Mouse (Mus musculus): ENCODE measurements at regions not wholly inside any gene's neighbourhood (a gene's known extent, or its start where the extent isn't known, plus 50 kb on each side); places are given as distances from the start of the nearest gene placed in this dataset.

DNA sequence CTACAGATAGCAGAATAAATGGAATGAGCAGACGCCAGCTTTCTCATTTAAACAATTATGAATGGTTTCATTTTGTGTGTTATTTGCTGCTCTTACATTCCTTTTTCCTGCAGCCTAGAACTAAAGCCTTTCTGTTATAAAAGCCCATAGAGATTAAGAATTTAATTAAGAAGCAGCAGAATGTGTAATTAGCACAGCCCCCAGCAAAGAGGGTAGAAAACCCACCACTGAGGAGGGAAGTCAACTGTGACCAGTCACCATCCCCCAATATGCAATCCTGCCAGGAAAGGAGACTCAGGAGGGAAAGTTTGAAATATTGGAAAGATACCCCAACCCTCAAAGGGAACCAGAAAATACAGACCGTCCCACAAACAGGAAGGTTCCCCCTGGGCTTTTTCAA is 160.0 kb downstream of the Ankrd50 start:
- DNase-seq: no peak
- 87% methylated on average over 2 of the region's 2 CpGs for whole genome bisulfite sequencing
- Histone ChIP-seq H3K4me1 (ENCODE audit: control insufficient read depth, insufficient read depth, low read length) (peaks cover 5% of the 10 kb centered on the region; the same call in 1 of the 2 replicates), H3K4me3 (replicated peaks; ENCODE audit: extremely low read depth, low read depth, low read length) (no peak overlapping the region)
- TF ChIP-seq POLR2A (IDR thresholded peaks at IDR 0.05; ENCODE audit: borderline replicate concordance, extremely low read depth, low read depth, low read length): no peak
- TF ChIP-seq CTCF (IDR thresholded peaks at IDR 0.05; ENCODE audit: insufficient read depth, low read length): no peak

DNA sequence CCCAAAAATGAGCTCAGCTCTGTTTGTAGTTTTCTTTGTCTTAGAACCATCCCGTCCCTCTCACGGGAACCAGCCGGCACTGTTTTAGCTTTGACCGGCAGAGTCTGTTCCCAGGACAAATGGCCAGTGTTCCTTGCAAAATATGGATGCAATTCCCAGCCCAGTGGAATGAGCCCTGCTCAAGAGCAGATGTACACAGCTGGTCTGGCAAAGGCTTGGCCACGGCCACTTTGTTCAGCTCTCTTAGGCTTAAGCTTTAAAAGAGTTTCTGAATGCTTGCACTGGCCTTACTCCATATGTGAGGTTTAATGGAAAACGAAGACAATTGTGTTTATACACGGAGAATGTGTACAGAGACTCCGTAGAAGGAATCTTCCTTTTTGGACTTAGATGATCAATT is 162.2 kb downstream of the Ankrd50 start:
- no peak for DNase-seq
- Histone ChIP-seq H3K4me3 (replicated peaks; ENCODE audit: extremely low read depth, low read depth, low read length) (no peak overlapping the region), H3K4me1 (ENCODE audit: control insufficient read depth, insufficient read depth, low read length) (peaks cover 5% of the 10 kb centered on the region; the same call in 1 of the 2 replicates)
- TF ChIP-seq CTCF (IDR thresholded peaks at IDR 0.05; ENCODE audit: insufficient read depth, low read length): no peak
- TF ChIP-seq POLR2A (IDR thresholded peaks at IDR 0.05; ENCODE audit: borderline replicate concordance, extremely low read depth, low read depth, low read length): no peak
- 48% methylated on average over 8 of the region's 8 CpGs for WGBS

DNA sequence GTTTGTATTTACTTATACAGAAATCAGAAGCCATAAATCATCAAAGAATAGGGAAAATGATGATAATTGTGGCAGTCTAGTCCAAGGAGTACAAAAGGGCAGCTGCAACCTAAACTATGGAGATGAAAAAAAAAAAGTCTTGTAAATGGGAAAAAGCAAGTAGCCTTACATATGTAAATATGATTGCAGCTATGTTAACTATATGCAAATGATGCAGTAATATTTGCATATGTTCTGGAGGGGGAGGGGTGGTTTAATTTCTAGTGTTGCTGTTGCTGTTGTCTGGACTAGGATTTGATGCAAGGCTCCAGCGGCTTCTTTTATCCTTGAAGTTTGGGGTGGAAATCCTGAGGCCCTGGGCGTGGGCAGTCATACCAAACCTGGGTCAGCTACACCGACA is 163.0 kb downstream of the Ankrd50 start:
- 88% methylated on average over 3 of the region's 3 CpGs for WGBS
- TF ChIP-seq CTCF (IDR thresholded peaks at IDR 0.05; ENCODE audit: insufficient read depth, low read length) (no peak), POLR2A (IDR thresholded peaks at IDR 0.05; ENCODE audit: borderline replicate concordance, extremely low read depth, low read depth, low read length) (no peak)
- DNase-seq: no peak

DNA sequence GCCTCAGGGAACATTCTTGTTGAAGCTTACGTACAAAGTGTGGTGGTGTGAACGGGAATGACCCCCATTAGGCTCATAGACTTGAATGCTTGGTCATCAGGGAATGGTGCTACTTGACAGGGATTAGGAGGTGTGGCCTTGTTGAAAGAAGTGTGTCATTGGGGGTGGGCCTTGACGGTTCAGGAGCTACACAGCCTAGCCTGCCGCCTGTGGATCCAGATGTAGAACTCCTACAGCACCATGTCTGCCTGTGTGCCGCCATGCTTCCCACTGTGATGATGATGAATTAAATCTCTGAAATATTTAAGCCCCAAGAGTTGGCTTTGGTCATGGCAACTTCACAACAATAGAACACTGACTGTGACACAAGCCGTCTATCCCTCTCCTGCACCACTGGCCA is 163.6 kb downstream of the Ankrd50 start:
- 97% methylated on average over 6 of the region's 6 CpGs for WGBS
- no peak overlapping the region for H3K4me3 ChIP-seq (replicated peaks; ENCODE audit: extremely low read depth, low read depth, low read length)
- no peak for DNase-seq
- no peak for TF ChIP-seq CTCF (IDR thresholded peaks at IDR 0.05; ENCODE audit: insufficient read depth, low read length)
- TF ChIP-seq POLR2A (IDR thresholded peaks at IDR 0.05; ENCODE audit: borderline replicate concordance, extremely low read depth, low read depth, low read length): no peak
- H3K4me1 ChIP-seq (ENCODE audit: control insufficient read depth, insufficient read depth, low read length): peaks cover 5% of the 10 kb centered on the region; the same call in 1 of the 2 replicates

More for the DNA sequence above, 163.0 kb downstream of the Ankrd50 start:
- no peak overlapping the region for H3K4me3 ChIP-seq (replicated peaks; ENCODE audit: extremely low read depth, low read depth, low read length)
- peaks cover 5% of the 10 kb centered on the region; the same call in 1 of the 2 replicates for H3K4me1 ChIP-seq (ENCODE audit: control insufficient read depth, insufficient read depth, low read length)

DNA sequence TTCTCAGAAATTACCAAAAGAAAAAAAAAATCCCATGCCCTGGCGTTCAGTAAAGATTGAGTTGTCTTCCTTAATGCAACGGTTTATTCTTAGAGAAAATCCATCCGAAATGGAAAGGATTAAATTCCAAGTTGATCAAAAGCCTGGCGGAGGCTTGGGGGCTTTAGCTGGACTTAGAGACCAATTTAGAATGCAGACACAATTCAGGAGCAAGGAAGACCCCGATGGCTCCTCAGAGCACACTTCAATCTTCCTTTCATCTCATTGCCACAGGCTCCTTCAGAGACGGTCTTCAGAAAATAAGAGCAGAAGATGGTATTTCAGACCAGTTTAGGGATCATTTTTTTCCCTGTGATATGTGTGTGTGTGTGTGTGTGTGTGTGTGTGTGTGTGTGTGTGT is 171.8 kb downstream of the Ankrd50 start:
- no peak overlapping the region for H3K4me3 ChIP-seq (replicated peaks; ENCODE audit: extremely low read depth, low read depth, low read length)
- TF ChIP-seq CTCF (IDR thresholded peaks at IDR 0.05; ENCODE audit: insufficient read depth, low read length): no peak
- TF ChIP-seq POLR2A (IDR thresholded peaks at IDR 0.05; ENCODE audit: borderline replicate concordance, extremely low read depth, low read depth, low read length): no peak
- WGBS: 83% methylated on average over 6 of the region's 6 CpGs
- DNase-seq: no peak
- H3K4me1 ChIP-seq (ENCODE audit: control insufficient read depth, insufficient read depth, low read length): peaks cover 3% of the 10 kb centered on the region

DNA sequence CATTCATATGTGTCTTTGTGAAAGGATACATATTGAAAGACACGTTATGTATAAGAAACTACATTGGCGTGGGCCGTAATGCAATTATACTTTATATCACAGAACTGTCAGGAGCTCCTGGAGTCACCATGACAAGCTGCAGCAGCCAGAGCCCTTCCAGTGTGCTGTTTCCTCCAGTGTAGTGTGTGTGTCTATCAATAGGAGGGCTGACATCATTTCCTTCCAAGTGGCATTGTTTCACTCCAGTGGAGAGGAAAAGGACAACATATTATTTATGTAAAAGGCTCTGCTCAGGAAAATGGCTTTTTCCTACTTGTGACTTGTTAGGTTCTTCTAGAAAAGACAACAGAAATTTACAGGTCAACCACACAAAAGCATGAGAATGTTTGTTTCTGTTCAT is 172.5 kb downstream of the Ankrd50 start:
- Histone ChIP-seq H3K4me3 (replicated peaks; ENCODE audit: extremely low read depth, low read depth, low read length) (no peak overlapping the region), H3K4me1 (ENCODE audit: control insufficient read depth, insufficient read depth, low read length) (peaks cover 3% of the 10 kb centered on the region)
- no peak for DNase-seq
- TF ChIP-seq POLR2A (IDR thresholded peaks at IDR 0.05; ENCODE audit: borderline replicate concordance, extremely low read depth, low read depth, low read length) (no peak), CTCF (IDR thresholded peaks at IDR 0.05; ENCODE audit: insufficient read depth, low read length) (no peak)
- WGBS: 54% methylated on average over 3 of the region's 3 CpGs

DNA sequence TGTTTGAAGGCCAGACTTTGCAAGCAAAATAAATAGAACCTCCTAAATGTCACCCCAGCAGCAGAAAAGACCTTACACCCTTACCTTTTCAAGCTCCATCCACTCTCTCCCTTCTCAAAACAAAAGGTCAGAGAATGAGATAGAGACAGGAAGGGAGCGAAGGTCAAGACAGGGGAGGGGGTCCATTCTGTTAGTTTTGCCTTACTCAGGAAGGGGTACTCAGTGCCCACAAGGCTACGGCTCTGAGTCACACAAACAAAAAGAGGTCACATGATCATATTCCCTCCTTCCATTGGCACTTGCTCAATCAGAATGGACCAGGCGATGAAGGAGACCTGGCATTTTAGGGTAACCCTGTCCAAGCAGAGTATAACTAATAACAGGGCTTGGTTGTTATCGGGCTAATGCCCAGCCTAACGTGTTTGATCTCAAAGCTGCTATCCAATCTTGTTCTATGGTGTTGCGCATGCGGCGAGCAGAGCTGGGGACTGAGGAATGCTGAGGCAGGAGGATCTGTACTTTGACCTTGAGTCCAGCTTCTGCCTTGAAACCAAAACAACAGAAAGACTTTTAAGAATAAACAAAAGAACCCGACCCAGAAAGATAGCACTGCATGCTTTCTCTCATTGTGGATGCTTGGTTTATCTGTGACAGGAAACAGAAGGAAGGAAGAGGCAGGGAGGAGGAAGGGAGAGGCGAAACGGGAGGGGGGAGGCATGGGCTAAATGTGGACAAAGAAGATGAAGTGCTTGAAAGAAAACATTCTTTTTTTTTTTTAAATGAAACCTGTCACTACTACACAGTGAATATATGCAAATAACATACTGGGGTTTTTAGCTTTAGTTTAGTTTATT is 184.5 kb downstream of the Ankrd50 start:
- TF ChIP-seq POLR2A (IDR thresholded peaks at IDR 0.05; ENCODE audit: borderline replicate concordance, extremely low read depth, low read depth, low read length) (no peak), CTCF (IDR thresholded peaks at IDR 0.05; ENCODE audit: insufficient read depth, low read length) (no peak)
- WGBS: 45% methylated on average over 11 of the region's 11 CpGs
- Histone ChIP-seq H3K4me1 (ENCODE audit: control insufficient read depth, insufficient read depth, low read length) (peaks cover 13% of the 10 kb centered on the region), H3K4me3 (replicated peaks; ENCODE audit: extremely low read depth, low read depth, low read length) (no peak overlapping the region)
- DNase-seq: no peak

DNA sequence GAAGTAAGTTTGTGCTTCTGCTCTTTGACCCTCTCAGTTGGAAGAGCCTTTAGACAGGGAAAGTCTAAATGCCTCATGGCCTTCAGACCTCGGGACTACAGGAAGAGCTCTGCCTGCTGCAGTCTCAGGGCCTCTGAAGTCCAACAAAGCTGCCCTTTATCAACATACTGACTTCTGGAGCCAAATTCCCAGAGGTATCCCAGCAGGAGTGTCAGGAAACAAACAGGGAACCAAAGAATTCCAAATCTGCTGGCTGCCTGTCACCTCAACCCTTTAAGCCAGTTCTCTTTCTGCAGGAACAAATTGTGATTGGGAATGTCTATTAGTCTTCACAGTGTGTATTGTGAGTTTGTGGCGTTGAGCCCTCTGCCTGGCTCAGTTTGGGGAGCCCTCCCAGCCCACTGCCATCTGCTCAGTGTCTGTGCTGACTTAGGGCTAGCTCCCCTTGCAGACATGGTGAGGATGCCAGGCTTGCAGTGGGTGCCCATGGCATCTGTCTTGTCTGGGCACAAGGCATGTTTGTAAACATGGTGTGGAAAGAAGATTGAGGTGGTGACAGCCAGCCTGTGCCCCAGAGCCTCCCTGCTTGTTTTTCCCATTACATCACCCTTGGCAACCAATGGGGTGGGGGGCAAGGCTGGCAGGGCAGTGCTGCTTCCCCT is 185.3 kb downstream of the Ankrd50 start:
- TF ChIP-seq CTCF (IDR thresholded peaks at IDR 0.05; ENCODE audit: insufficient read depth, low read length): no peak
- no peak for TF ChIP-seq POLR2A (IDR thresholded peaks at IDR 0.05; ENCODE audit: borderline replicate concordance, extremely low read depth, low read depth, low read length)
- H3K4me1 ChIP-seq (ENCODE audit: control insufficient read depth, insufficient read depth, low read length): peaks cover 13% of the 10 kb centered on the region
- peak; percentile 11 for DNase-seq
- H3K4me3 ChIP-seq (replicated peaks; ENCODE audit: extremely low read depth, low read depth, low read length): no peak overlapping the region
- WGBS: 23% methylated on average over 2 of the region's 2 CpGs

DNA sequence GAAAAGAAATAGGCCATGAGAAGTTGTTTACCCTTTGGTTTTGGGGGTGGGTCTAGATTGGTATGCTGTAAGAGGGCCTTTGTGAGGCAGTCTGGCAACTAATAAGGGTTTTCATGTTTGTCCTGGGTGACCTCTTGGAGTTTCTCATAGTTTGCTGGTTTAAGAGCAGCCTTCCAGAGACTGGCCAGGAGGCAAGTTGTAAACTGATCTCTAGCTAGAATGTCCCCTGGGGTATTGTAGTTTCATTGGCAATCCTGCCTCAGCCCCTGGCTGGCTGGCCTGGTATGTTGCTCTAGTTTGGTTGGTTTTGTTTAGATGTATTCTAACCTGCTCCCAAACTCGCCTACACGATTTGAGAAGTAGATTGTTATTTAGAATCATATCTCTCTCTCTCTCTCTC is 187.1 kb downstream of the Ankrd50 start:
- no peak for TF ChIP-seq CTCF (IDR thresholded peaks at IDR 0.05; ENCODE audit: insufficient read depth, low read length)
- H3K4me1 ChIP-seq (ENCODE audit: control insufficient read depth, insufficient read depth, low read length): peaks cover 13% of the 10 kb centered on the region
- WGBS: 73% methylated on average over 2 of the region's 2 CpGs
- H3K4me3 ChIP-seq (replicated peaks; ENCODE audit: extremely low read depth, low read depth, low read length): no peak overlapping the region
- DNase-seq: no peak

DNA sequence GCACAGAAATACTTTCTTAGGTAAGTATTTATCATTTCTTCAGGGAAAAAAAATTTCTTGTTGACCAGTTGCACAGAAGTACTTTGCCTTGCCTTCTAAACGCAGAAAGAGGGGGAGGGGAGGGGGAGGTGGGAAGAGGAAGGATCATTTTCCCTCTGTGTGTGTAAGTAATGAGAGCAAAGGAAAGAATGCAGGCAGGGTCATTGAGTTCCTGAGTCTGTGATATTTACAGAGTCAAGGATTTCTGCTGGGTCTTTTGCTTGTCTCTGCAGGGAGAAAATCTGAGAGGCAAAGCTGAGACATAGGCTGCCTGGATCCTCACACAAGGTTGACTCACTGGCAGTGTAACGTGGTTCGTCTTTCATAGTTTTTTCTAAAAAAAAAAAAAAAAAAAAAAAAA is 195.6 kb downstream of the Ankrd50 start:
- no peak overlapping the region for H3K4me3 ChIP-seq (replicated peaks; ENCODE audit: extremely low read depth, low read depth, low read length)
- no peaks in the 10 kb centered on the region; the same call in 1 of the 2 replicates for H3K4me1 ChIP-seq (ENCODE audit: control insufficient read depth, insufficient read depth, low read length)
- WGBS: 38% methylated on average over 3 of the region's 3 CpGs
- DNase-seq: no peak
- TF ChIP-seq CTCF (IDR thresholded peaks at IDR 0.05; ENCODE audit: insufficient read depth, low read length): no peak
- TF ChIP-seq POLR2A (IDR thresholded peaks at IDR 0.05; ENCODE audit: borderline replicate concordance, extremely low read depth, low read depth, low read length): no peak

All from lung, adult 2 months (tissue).